Mouse (Mus musculus): ENCODE results near the gene Lrrc75b.

Gene Lrrc75b

GRCm38 (mm10) chr10:75559676-75560548 lies at the start of gene Lrrc75b:
Lrrc75b (minus strand) TSS chr10:75560330.
- DNase-seq (ENCODE audit: low spot score), result peak; percentile 59

GRCm38 (mm10) chr10:75608975-75609374 lies 48.8 kb upstream of the Lrrc75b start:
- no peak for DNase-seq (ENCODE audit: low spot score)

DNA sequence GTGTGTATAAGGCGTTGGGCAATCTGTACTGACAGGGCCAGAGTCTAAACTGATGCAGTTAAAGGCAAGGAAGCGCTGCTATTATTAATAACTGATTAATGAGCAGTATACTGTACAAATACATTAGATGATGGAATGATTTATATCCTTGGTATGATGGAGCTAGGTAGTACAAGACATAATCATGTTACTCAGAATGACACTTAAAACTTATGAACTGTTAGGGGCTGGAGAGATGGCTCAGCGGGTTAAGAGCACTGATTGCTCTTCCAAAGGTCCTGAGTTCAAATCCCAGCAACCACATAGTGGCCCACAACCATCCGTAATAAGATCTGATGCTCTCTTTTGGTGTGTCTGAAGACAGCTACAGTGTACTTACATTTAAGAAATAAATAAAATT lies 47.1 kb upstream of the Lrrc75b start:
- no peak for DNase-seq (ENCODE audit: low spot score)

DNA sequence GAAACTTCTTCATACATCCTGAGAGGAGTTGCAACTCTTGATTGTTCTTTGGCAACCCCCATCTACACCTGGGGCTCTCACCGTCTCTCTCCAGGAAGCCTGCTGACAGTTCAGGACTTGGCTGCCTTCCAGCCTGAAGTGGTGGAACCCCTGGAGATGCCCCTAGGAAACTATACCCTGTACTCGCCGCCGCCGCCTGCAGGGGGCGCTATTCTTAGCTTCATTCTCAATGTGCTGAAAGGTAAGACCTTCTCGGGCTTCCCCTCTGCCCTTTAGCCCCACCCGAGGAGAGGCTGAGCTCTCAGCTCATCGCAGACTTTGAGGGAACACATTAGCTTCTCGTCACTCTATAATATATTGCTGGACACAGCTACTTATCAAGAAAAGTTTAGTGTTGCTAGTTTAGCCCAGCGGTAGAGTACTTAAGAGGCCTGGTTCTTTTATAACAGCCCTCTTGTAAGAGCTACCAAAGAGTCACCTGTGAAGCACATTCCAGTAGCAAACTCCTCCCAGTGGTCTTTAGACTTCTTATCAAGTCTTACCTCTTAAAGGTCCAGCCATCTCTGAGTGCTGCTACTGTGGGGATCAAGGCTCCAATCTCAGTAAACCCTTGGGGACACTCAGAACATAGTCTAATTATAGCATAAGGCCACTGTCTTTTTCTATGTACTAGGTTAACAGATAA lies 45.2 kb upstream of the Lrrc75b start:
- DNase-seq (ENCODE audit: low spot score), result no peak

- DNase-seq (ENCODE audit: low spot score), result no peak
Observed at GRCm38 (mm10) chr10:75600189-75600730, 40.1 kb upstream of the Lrrc75b start.

DNA sequence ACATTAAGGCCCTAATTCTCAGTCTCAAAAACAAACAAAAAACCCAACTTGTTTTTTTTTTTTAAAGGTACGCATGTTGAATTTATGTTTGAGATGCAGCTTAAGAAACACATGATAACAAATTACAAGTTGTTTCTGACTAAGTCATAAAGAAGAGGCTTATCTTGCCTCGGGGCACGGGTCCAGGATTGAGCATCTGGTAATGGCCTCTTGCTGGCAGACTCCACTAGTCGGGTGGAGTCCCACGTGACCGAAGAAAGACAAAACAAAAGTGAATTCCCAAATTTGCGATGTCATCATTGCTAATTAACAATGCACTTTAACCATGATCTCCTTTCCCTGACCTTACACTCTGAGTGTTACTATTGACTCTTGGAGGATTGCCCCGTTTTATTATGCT lies 35.9 kb upstream of the Lrrc75b start:
- DNase-seq (ENCODE audit: low spot score), result no peak

DNA sequence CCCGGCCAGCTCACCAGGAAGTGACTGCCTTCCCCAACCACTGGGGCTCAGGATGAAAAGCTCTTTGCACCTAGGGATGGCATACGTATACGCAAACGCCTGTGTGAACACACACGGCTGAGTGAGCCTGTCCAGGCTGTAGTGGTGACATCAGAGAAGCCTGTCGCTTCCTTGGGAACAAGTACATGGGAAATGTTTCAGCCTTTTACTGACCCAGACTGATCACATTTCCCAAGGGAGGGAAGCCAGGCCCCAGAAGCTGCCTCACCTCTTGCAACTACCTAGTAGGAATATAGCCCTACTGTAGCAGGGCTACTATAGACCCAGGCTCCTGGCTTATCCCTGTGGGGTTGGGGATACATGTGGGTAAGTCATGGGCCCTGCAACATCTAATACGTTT lies 32.5 kb upstream of the Lrrc75b start:
- DNase-seq (ENCODE audit: low spot score), result no peak

DNA sequence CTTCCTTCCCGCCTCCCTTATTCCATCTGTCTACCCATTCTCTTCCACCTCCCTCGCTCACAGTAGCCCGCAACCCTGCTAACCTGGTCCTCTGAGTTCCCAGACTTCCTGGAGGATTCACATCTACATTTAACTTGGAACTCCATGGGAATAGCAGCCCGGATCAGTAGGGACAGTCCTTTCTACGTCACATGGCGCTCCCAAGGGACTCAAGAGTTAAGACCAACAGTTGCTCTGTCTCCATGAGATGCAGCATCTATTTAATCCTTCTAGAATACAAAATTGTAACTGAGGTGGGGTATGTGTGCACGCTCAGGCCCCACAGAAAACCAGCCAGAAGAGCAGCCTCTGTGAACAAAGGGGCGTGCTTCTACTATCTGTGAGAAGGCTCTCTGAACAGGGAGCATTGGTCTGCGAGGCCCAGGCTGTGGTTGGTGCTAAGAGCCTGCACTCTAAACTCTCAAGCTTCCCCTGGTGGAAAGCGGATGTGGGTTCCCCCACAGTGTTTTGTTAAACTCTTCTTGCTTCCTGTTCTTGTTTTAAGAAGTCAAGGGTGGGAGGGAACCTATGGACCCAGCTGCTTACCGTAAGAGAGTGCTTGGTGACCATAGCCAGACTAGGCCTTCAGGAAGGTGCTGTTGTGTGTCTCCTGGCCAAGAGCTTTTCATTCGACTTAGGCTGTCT lies 31.2 kb upstream of the Lrrc75b start:
- DNase-seq (ENCODE audit: low spot score), result no peak

GRCm38 (mm10) chr10:75589651-75590050 lies 29.5 kb upstream of the Lrrc75b start:
- DNase-seq (ENCODE audit: low spot score), result no peak

DNA sequence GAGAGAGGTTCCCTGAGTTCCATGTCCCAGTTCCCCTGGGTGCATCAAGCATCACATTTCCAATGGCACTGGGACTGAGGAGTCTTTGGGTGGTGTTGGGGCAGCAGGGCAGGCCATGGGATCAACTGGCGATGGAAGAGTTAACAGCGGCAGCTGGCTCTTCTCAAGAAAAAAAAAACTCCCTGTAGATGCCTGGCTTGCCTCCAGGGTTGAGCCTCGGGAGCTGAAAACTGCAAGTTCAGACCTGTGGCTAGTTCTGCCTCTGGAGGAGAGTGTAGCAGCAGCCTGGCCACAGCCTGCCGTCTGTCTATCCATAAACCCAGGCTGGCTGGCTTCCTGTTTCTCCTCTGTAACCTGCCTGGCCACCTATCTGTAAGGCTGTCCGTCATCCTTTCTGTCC lies 29.0 kb upstream of the Lrrc75b start, which contains the start of gene Ggt5:
TSS of gene Ggt5 (plus strand) at position 212 of the 400 bp plus-strand sequence.
- DNase-seq (ENCODE audit: low spot score), result peak; percentile 38

DNA sequence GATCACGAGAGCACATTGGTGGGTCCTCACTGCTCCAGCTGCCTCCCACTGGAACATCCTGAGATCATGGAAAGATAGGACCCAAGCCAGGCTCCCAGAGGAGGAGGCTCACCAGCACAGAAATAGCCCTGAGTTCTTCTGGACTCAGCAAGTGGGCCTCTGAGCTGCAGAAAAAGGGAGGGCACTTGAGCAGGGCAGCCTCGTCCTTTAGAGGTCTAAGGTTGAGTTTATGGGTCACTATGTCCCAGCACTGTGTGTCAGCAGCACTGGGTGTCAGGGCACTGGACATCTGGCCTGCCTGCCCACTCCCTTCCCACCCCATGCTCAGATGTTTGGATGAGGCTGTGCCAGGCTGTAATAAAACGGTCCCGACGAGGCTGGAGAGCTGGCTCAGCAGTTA lies 28.2 kb upstream of the Lrrc75b start:
- DNase-seq (ENCODE audit: low spot score), result no peak

- DNase-seq (ENCODE audit: low spot score), result no peak
Observed at GRCm38 (mm10) chr10:75587781-75588180, 27.7 kb upstream of the Lrrc75b start.

DNA sequence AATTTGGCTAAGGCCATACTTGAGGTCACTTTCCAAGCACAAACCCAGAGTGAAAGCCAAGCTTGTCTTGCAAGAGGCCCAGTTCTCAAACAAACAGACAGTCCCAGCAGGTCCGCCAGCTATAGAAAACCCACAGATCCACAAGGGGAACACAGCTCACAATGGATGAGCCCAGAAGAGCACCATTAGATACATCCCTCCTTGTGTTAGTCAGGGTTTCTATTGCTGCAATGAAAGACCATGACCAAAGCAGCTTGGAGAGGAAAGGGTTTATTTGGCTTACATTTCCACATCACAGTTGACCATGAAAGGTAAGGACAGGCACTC lies 26.4 kb upstream of the Lrrc75b start:
- DNase-seq (ENCODE audit: low spot score), result no peak

GRCm38 (mm10) chr10:75585876-75586552 lies 25.9 kb upstream of the Lrrc75b start:
- peak; percentile 95 for DNase-seq (ENCODE audit: low spot score)

- DNase-seq (ENCODE audit: low spot score), result no peak
Observed at GRCm38 (mm10) chr10:75579129-75579528, 19.0 kb upstream of the Lrrc75b start.

DNA sequence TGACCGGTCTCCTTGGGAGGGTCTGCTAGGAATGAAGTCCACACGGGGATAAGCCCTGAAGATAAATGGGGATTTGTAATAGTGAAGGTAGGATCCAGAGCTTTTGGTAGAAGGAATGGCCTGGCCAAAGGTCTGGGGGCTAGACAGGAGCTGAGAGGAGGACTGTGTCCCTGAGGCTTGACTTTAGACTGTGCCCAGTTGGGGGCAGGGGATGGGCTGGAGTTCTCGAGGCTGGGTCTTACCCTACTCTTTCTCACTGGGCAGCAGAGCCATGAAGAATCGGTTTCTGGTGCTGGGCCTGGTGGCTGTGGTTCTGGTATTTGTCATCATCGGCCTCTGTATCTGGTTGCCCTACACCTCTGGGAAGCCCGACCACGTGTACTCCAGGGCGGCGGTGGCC lies 13.8 kb upstream of the Lrrc75b start:
- DNase-seq (ENCODE audit: low spot score), result no peak

- no peak for DNase-seq (ENCODE audit: low spot score)
Observed at GRCm38 (mm10) chr10:75573181-75573580, 13.1 kb upstream of the Lrrc75b start.

- no peak for DNase-seq (ENCODE audit: low spot score)
Observed at GRCm38 (mm10) chr10:75571937-75572336, 11.8 kb upstream of the Lrrc75b start.

- DNase-seq (ENCODE audit: low spot score), result no peak
Observed at GRCm38 (mm10) chr10:75570981-75571657, 11.0 kb upstream of the Lrrc75b start.

- DNase-seq (ENCODE audit: low spot score), result no peak
Observed at GRCm38 (mm10) chr10:75568851-75569250, 8.7 kb upstream of the Lrrc75b start.

- DNase-seq (ENCODE audit: low spot score), result no peak
Observed at GRCm38 (mm10) chr10:75568441-75568840, 8.3 kb upstream of the Lrrc75b start.

Data from embryo, embryonic 10.5 days (tissue).